Mouse (Mus musculus): ENCODE data around the gene Ubash3a.

- TF ChIP-seq E2F4 (IDR thresholded peaks at IDR 0.05; ENCODE audit: borderline replicate concordance, low read depth, low read length): no peak
- no peak for TF ChIP-seq POLR2A (IDR thresholded peaks at IDR 0.05; ENCODE audit: control insufficient read depth in 1 of 2, insufficient read depth in 1 of 2, low read depth in 1 of 2, low read length in 2 of 2, poor library complexity in 1 of 2)
- no peak for TF ChIP-seq TAL1 (IDR thresholded peaks at IDR 0.05; ENCODE audit: low read length)
- no peak for TF ChIP-seq USF1 (IDR thresholded peaks at IDR 0.05; ENCODE audit: low read depth, low read length)
- no peak for TF ChIP-seq GATA1 (IDR thresholded peaks at IDR 0.05; ENCODE audit: low read depth, low read length)
Observed at GRCm38 (mm10) chr17:31195207-31195606, 12.5 kb upstream of the Ubash3a start.
